Comparison of ENCODE assay signal across 15 mouse cellular contexts in the genomic region with DNA sequence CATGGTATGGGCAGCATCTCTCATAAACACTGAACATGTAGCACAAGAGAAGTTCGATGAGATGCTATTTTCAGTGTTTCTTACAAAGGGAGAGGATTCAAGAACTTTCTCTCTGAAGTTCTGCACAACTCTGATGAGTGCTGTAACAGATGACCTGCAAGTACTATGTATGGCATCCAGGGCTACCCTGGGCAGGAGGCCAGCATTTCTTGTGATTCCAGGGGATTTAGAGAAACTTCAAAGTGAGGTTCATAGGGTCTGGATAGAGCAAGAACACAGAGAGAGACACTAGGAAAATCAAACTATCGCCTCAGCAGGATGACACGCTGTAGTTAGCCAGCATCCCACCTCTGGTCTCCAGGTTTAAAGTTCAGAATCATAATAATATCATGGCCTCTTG. TPM values are rescaled to one million over a fixed set of nuclear protein-coding genes. Genes with fewer than 3 reads are reported as not detected.
DNase-seq lines count a peak whose midpoint lies in the region; ATAC-seq lines count a peak whose summit lies in the region.
"Had no signal": no experiment of that assay in that cellular context is flagged by ENCODE, and none has a peak within 500 bp of the region (broad histone marks: within the 10 kb centered on the region; RNA-seq: fewer than 3 reads in every experiment).

No protein-coding gene starts in this region.

- intact Hi-C loops in heart, postnatal 25 days (cut with DNase I), result no loop called here

- no peaks in the 10 kb centered on the region for H3K36me3 ChIP-seq in heart, embryonic 13.5 days
- no peaks in the 10 kb centered on the region for H3K36me3 ChIP-seq in embryonic facial prominence, embryonic 13.5 days
- H3K36me3 ChIP-seq in limb, embryonic 12.5 days, result no peaks in the 10 kb centered on the region
- H3K36me3 ChIP-seq: heart, embryonic 15.5 days; limb, embryonic 15.5 days; midbrain, embryonic 15.5 days had no signal

- no peak overlapping the region for H3K9ac ChIP-seq in heart, embryonic 13.5 days
- H3K9ac ChIP-seq in embryonic facial prominence, embryonic 13.5 days, result no peak overlapping the region
- H3K9ac ChIP-seq in limb, embryonic 12.5 days (replicated peaks), result no peak overlapping the region
- H3K9ac ChIP-seq: heart, embryonic 15.5 days; limb, embryonic 15.5 days; liver, postnatal 0 days; midbrain, embryonic 15.5 days had no signal

- peak overlapping the region; percentile 32 for H3K4me2 ChIP-seq in heart, embryonic 13.5 days
- H3K4me2 ChIP-seq in embryonic facial prominence, embryonic 13.5 days, result peak overlapping the region; percentile 47
- H3K4me2 ChIP-seq in limb, embryonic 12.5 days, result 0 out of 2 replicates have a peak overlapping the region, but pooled peaks have one; percentile 30
- H3K4me2 ChIP-seq: heart, embryonic 15.5 days; midbrain, embryonic 15.5 days had no signal

- H3K9me3 ChIP-seq in heart, embryonic 13.5 days, result no peaks in the 10 kb centered on the region
- no peaks in the 10 kb centered on the region for H3K9me3 ChIP-seq in embryonic facial prominence, embryonic 13.5 days
- no peaks in the 10 kb centered on the region for H3K9me3 ChIP-seq in limb, embryonic 12.5 days
- H3K9me3 ChIP-seq: heart, embryonic 15.5 days; limb, embryonic 15.5 days; midbrain, embryonic 15.5 days had no signal

- DNase-seq in heart, postnatal 25 days (ENCODE audit: low spot score), result no peak
- DNase-seq in Muller cell, postnatal 12 days (ENCODE audit: inconsistent ontology term), result peak; percentile 5
- DNase-seq in retina, embryonic 14.5 days (ENCODE audit: low spot score), result no peak
- no peak for DNase-seq in spleen, postnatal 10 days (ENCODE audit: low spot score in 2 of 2)
- DNase-seq: adrenal gland, adult 2 months; B cell, adult 2 months; layer of hippocampus, postnatal 36 days; liver, postnatal 0 days had no signal

- peak overlapping the region; percentile 28; the same call in 1 of the 2 replicates for H3K27ac ChIP-seq in heart, embryonic 13.5 days (replicated peaks)
- H3K27ac ChIP-seq in embryonic facial prominence, embryonic 13.5 days, result peak overlapping the region; percentile 81
- H3K27ac ChIP-seq in limb, embryonic 12.5 days, result peak overlapping the region; percentile 64
- H3K27ac ChIP-seq: midbrain, embryonic 15.5 days had no signal

- H3K4me3 ChIP-seq in heart, embryonic 13.5 days, result no peak overlapping the region
- no peak overlapping the region for H3K4me3 ChIP-seq in embryonic facial prominence, embryonic 13.5 days
- no peak overlapping the region for H3K4me3 ChIP-seq in limb, embryonic 12.5 days (replicated peaks)
- H3K4me3 ChIP-seq: heart, embryonic 15.5 days; limb, embryonic 15.5 days; midbrain, embryonic 15.5 days had no signal

- no peak for ATAC-seq in heart, embryonic 13.5 days (ENCODE audit: extremely low read depth, insufficient number of reproducible peaks, low FRiP score, low TSS enrichment)
- ATAC-seq in embryonic facial prominence, embryonic 13.5 days (ENCODE audit: insufficient number of reproducible peaks, insufficient read depth, low FRiP score, low TSS enrichment, low read depth), result no peak
- no peak for ATAC-seq in limb, embryonic 12.5 days (ENCODE audit: insufficient number of reproducible peaks, insufficient read depth, low FRiP score, low TSS enrichment, low read depth)
- ATAC-seq: inflammation-experienced regulatory T-cells, adult 6 months; liver, postnatal 0 days; midbrain, embryonic 15.5 days had no signal

- 70% methylated on average over 3 of the region's 3 CpGs for WGBS in heart, embryonic 13.5 days
- 56% methylated on average over 3 of the region's 3 CpGs for WGBS in embryonic facial prominence, embryonic 13.5 days
- WGBS in limb, embryonic 12.5 days, result 64% methylated on average over 3 of the region's 3 CpGs

- H3K4me1 ChIP-seq in heart, embryonic 13.5 days, result peaks cover 16% of the 10 kb centered on the region
- H3K4me1 ChIP-seq in embryonic facial prominence, embryonic 13.5 days, result peaks cover 27% of the 10 kb centered on the region
- peaks cover 17% of the 10 kb centered on the region for H3K4me1 ChIP-seq in limb, embryonic 12.5 days (replicated peaks)
- H3K4me1 ChIP-seq: midbrain, embryonic 15.5 days had no signal

- H3K27me3 ChIP-seq in heart, embryonic 13.5 days (replicated peaks), result no peaks in the 10 kb centered on the region
- H3K27me3 ChIP-seq in embryonic facial prominence, embryonic 13.5 days, result peaks cover 3% of the 10 kb centered on the region; the same call in 1 of the 2 replicates
- H3K27me3 ChIP-seq in limb, embryonic 12.5 days, result no peaks in the 10 kb centered on the region
- H3K27me3 ChIP-seq: heart, embryonic 15.5 days; limb, embryonic 15.5 days had no signal

RNA-seq across cellular contexts. Expression of a gene that starts 31.9 kb away (rescaled TPM):
- 19.9 and 21.4 TPM in 2 replicates for polyA plus RNA-seq in heart, embryonic 13.5 days (2015; fragmentation: Nextera tagmentation; extraction: Ambion mirVana)
- 10 to 100 TPM; 24.0 to 27.4 TPM for total RNA-seq in heart, postnatal 25 days (2021)
- polyA plus RNA-seq in embryonic facial prominence, embryonic 13.5 days (2015; fragmentation: Nextera tagmentation; extraction: Ambion mirVana), result 42.9 and 44.3 TPM in 2 replicates
- polyA plus RNA-seq in limb, embryonic 12.5 days (2016; fragmentation: Nextera tagmentation; extraction: Ambion mirVana), result 74.9 and 76.9 TPM in 2 replicates

Comparison
In these comparisons a context has a peak if more than half of its experiments do, and no peak if none do; other contexts are left out.
1. H3K27ac ChIP-seq: peak in every context shown above with its lines; median percentile 81 in embryonic facial prominence, embryonic 13.5 days; 64 in limb, embryonic 12.5 days; 28 in heart, embryonic 13.5 days.